Mouse (Mus musculus) natural killer cell, adult 2 months (primary cell): ENCODE results near the gene Pmf1.
A peak's percentile ranks its signal among the peaks of the same experiment; 100 is the strongest.

ENCODE experiments used
- DNase-seq, 2 experiments: peaks; one replicate each; pipeline ENCODE4 v3.0.0; 2022; ENCODE audit warnings: low spot score in 2 of 2

Gene Pmf1

GRCm38 (mm10) chr3:88409741-88410644 lies at the start of gene Pmf1:
Gene Pmf1 (minus strand): TSS chr3:88410331.
- DNase-seq = peak; percentile 89 to 91

GRCm38 (mm10) chr3:88458778-88459219 lies 48.7 kb upstream of the Pmf1 start:
- DNase-seq = no peak

GRCm38 (mm10) chr3:88456746-88457532 lies 46.8 kb upstream of the Pmf1 start:
- no peak for DNase-seq

DNA sequence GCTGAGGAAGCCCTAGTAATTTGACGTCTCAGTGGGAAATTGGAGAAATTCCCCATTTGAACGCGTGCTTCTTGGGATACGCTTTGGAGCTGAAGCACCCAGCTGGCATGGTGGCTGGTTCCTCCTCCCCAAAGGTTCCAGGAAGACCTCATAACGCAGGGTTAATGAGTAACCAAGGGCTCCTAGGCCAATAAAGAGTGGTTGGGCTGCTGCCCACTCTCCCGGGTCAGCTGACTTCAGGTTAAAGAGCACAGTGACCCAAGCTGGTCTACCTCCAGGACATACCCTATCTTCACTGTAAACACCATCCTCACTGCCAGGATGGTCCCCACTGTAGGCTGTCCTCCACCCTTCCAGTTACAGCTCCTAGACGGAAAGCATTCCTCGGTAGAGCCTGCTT lies 46.2 kb upstream of the Pmf1 start:
- DNase-seq = no peak

GRCm38 (mm10) chr3:88455588-88456264 lies 45.6 kb upstream of the Pmf1 start:
- DNase-seq = no peak

- peak; percentile 23 to 46 for DNase-seq
These were observed 44.8 kb upstream of the Pmf1 start for GRCm38 (mm10) chr3:88454762-88455587.

DNA sequence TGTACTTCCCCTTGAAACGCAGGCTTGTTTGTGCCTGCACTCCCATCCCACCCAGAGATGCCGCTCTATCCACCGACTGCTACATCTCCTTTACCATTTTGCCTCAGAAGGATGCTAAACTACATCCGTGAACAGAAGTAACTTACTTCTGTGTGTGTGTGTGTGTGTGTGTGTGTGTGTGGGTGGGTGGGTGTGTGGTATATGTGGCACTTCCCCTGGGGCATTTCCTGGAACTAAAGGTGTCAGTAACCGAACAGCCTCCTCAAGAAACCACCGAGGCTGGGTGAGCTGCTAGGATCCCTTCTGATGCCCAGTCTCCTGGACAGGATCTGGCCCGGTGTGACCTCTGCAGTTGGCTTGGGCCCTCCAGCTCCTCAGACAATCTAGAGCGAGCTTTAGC lies 43.9 kb upstream of the Pmf1 start:
- peak; percentile 72 to 77 for DNase-seq

DNA sequence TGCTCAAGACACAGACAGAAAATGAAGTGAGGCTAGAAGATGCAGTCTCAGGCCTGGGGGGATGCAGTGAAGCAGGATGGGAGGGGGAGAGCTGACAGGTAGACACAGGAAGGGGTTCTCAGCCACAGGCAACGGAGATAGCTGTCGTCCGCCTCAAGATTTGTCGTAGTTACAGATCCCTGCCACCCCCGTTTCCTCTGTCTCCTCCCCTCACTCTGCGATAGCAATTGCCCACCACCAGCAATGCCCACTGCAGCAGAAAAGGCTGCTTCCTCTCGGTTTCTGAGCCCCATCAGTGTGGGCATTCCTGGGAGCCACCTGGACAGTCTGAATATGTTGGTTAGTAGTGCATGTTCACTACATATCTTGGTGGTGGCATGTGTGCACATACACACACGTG lies 43.2 kb upstream of the Pmf1 start:
- peak; percentile 29 to 51 for DNase-seq

GRCm38 (mm10) chr3:88452716-88453115 lies 42.6 kb upstream of the Pmf1 start:
- DNase-seq = no peak

DNA sequence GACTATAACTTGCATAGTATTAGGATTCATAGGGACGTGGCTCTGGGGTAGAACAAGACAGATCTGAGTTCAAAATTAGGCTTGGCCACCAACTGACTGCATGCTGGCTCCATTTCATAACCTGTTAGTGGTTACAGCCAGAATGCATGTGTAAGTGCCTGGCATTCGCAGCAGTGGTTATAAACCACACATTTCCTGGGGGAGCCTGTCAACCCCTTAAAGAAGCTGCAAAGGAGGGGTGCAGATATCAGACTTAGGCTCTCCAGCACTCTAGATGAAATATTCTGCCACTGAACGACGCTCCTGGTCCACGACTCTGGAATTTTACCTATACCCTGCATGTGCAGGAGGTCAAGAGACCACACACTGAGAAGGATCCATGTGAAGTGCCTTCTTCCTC lies 42.1 kb upstream of the Pmf1 start:
- peak; percentile 42 to 64 for DNase-seq

DNA sequence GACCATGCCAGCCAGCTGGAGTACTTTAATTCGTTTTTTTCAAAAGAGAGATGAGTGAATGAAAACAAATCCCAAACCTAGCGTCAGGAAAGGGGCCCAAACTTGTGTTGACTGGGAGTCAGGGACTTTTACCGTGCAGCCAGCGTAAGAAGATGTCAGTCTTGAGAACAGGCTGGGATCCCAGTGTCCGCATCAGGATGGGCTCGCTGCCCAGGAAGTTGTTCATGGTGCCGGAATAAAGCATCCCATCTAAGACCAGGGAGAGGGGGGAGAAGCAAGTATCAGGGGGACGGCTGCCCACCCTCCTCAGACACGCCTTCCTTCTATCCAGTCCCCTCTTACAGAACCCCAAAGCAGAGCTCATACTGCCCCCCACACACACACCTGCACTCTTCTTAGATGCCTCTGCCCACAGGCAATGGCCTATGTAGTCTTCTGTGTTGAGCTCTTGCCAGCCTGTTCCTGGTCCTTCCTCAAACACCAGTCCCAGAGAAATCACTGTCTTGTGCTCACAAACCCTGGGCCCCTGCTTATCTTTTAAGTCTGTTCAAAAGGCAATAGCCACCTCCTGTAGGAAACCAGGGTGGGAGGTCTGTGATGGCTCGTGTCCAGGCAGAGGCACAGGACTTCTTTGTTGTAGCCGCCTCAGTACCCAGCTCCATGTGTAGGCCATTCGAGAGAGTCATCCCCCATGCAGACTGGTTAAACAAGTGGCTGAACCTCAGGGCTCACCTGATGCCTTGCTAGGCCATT lies 40.4 kb upstream of the Pmf1 start:
- DNase-seq = no peak

GRCm38 (mm10) chr3:88449395-88450023 lies 39.4 kb upstream of the Pmf1 start:
- no peak for DNase-seq

DNA sequence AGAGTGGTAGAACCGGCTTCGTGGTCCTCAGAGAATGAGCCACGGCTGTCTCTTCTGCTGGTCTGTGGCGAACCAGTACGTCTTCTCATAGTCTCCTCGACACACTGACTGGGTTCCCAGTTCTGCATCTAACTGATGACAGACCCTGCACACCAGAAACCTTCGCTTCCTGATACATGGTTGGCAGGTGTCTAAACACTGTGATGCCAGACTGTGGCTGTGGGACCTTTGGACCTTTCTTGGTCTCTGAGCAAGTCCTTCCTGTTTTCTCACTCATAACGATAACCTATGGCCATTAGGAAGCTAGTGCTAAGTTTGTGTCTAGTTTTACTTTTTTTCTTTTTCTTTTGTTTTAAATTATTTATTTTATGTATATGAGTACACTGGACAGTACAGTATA lies 38.3 kb upstream of the Pmf1 start:
- no peak for DNase-seq

GRCm38 (mm10) chr3:88447676-88448183 lies 37.6 kb upstream of the Pmf1 start:
- DNase-seq = no peak

- no peak for DNase-seq
These were observed 36.5 kb upstream of the Pmf1 start for GRCm38 (mm10) chr3:88446471-88447123.

GRCm38 (mm10) chr3:88442888-88443287 lies 32.8 kb upstream of the Pmf1 start:
- no peak for DNase-seq

DNA sequence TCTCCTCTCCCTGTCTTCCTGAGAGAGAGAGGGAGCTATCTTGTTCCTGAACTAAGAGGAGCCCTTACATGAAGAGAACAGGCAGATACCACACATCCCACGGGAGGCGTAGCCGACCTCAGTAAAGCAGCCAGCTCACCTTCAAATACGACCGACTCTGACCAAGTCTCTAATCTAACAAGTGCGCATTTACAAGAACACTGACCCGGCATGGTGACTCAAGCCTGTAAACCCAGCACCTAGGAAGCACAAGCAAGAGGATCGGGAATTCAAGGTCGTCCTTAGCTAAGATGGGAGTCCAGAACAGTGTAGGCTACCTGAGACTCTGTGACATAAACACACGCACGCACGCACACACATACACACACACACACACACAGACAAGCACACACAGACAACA lies 32.4 kb upstream of the Pmf1 start:
- DNase-seq = no peak

DNA sequence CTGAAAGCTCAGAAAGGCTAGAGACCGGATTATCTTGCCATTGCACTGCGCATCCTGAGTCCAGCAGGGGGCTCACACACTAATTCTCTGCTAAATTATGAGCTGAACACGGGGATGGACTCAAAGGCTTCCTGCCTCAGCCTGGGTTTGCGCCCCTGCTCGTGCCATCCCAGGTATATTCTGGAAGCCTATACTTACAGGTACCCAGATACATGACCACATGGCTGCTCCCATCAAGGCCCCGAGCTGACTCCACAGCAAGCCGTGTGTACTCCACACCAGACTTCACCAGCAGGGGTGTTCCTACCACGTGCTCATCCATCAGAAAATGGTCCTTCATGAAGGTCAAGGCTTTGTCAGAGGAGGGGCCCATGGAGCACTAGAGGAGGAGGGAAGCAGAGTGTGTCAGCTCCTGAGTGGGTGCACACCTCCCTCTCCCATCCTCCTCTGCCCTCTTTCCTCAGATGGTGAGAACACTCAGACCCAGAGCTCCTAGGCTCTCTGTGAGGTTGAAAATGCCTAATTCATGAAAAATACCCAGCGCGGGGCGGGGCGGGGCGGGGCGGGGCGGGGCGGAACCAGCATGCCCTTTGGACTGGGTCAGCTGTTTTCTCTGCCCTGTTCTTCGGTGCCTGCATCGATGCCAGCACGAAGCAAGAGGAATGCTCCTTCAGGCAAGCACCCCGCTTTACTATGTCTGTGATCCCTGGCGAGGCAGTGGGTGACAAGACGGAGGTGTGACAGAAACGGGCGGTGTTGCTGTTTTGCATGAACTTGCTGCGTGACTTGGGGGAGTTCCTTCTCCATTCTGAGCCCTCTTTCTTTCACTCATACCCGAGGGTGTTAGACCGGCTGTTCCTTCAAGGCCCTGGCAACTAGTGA lies 30.6 kb upstream of the Pmf1 start:
- peak; percentile 21 to 47 for DNase-seq
